Mouse (Mus musculus) CH12.LX (cell line): ENCODE results near the gene Fmo6. TPM values are rescaled to one million over a fixed set of nuclear protein-coding genes. Genes with fewer than 3 reads are reported as not detected.

ENCODE experiments used
- DNase-seq: peaks from one replicate; pipeline ENCODE4 v3.0.0-alpha.2; 2013; ENCODE audit errors: extremely low read depth
- H3K27ac ChIP-seq: 2 replicates; pipeline ENCODE4 v1.5.1; 2012; ENCODE audit warnings: low read depth, mild to moderate bottlenecking, control low read depth, moderate library complexity; ENCODE audit not compliant: insufficient read depth
- H3K27me3 ChIP-seq: replicated peaks from 2 replicates; pipeline ENCODE3; 2012; ENCODE audit warnings: inconsistent platforms
- H3K36me3 ChIP-seq, 2 experiments: replicated peaks in 1 of 2; 2 replicates each; pipeline versions ENCODE3 to v1.6.1; 2012; ENCODE audit warnings: inconsistent platforms in 1 of 2, low read length in 1 of 2, mild to moderate bottlenecking in 1 of 2, mixed read lengths in 1 of 2, moderate library complexity in 1 of 2; ENCODE audit not compliant: control insufficient read depth in 1 of 2, insufficient read depth in 1 of 2
- H3K4me1 ChIP-seq, 2 experiments: 2 replicates each; pipeline ENCODE4 v1.6.1; 2012; ENCODE audit warnings: inconsistent platforms in 1 of 2, moderate library complexity in 1 of 2; ENCODE audit not compliant: insufficient read depth in 2 of 2, control insufficient read depth in 1 of 2
- H3K4me2 ChIP-seq: 2 replicates; pipeline ENCODE4 v1.6.1; 2012; ENCODE audit warnings: low read depth, mild to moderate bottlenecking, control low read depth; ENCODE audit not compliant: poor library complexity, insufficient read depth, severe bottlenecking
- H3K4me3 ChIP-seq, 3 experiments: fragments of 150-350 bp in 1 of 3; sonication (generic) in 1 of 3; replicated peaks in 1 of 3; 2 replicates each; pipeline versions ENCODE3 to v1.5.1; 2011 to 2012; ENCODE audit warnings: low read depth in 2 of 3, low read length in 2 of 3, mild to moderate bottlenecking in 2 of 3, moderate library complexity in 2 of 3, control low read depth in 1 of 3, improper control_type of control experiment in 1 of 3, inconsistent platforms in 1 of 3, mixed read lengths in 1 of 3; ENCODE audit not compliant: poor library complexity in 1 of 3
- H3K79me2 ChIP-seq: replicated peaks from 2 replicates; pipeline ENCODE4 v1.6.1; 2012; ENCODE audit warnings: mild to moderate bottlenecking, moderate library complexity; ENCODE audit not compliant: control insufficient read depth, poor library complexity, insufficient read depth, severe bottlenecking; ENCODE audit errors: extremely low read depth
- H3K9ac ChIP-seq: 2 replicates; pipeline ENCODE4 v1.6.1; 2012; ENCODE audit warnings: low read depth, mild to moderate bottlenecking, control low read depth, moderate library complexity; ENCODE audit not compliant: insufficient read depth
- H3K9me3 ChIP-seq: replicated peaks from 2 replicates; pipeline ENCODE3; 2012; ENCODE audit warnings: low read length, inconsistent platforms, mixed read lengths
- CHD1 ChIP-seq: IDR thresholded peaks from 2 replicates; pipeline ENCODE4 v1.6.1; 2012; ENCODE audit warnings: low read depth, low read length, improper control_type of control experiment, inconsistent platforms
- CTCF ChIP-seq, 2 experiments: IDR thresholded peaks in 1 of 2; conservative IDR thresholded peaks in 1 of 2; 2 replicates each; pipeline ENCODE4 v1.5.1; 2011 to 2012; ENCODE audit warnings: low read depth in 2 of 2, low read length in 2 of 2, improper control_type of control experiment in 1 of 2, inconsistent platforms in 1 of 2, mild to moderate bottlenecking in 1 of 2, moderate library complexity in 1 of 2
- E2F4 ChIP-seq: IDR thresholded peaks from 2 replicates; pipeline ENCODE4 v1.6.1; 2011; ENCODE audit warnings: low read depth, low read length, improper control_type of control experiment; ENCODE audit not compliant: insufficient replicate concordance
- EP300 ChIP-seq: IDR thresholded peaks from 2 replicates; pipeline ENCODE4 v1.6.1; 2011; ENCODE audit warnings: low read length, improper control_type of control experiment
- ETS1 ChIP-seq: conservative IDR thresholded peaks from 2 replicates; pipeline ENCODE4 v1.6.1; 2012; ENCODE audit warnings: low read depth, mild to moderate bottlenecking, inconsistent platforms, low read length, improper control_type of control experiment, moderate library complexity
- JUN ChIP-seq: IDR thresholded peaks from 2 replicates; pipeline ENCODE4 v1.6.1; 2011; ENCODE audit warnings: low read depth, mild to moderate bottlenecking, low read length, improper control_type of control experiment, moderate library complexity; ENCODE audit not compliant: insufficient read depth
- JUND ChIP-seq: conservative IDR thresholded peaks from 2 replicates; pipeline ENCODE4 v1.6.1; 2011; ENCODE audit warnings: low read depth, low read length, improper control_type of control experiment
- KAT2A ChIP-seq: IDR thresholded peaks from 2 replicates; pipeline ENCODE4 v1.6.1; 2012; ENCODE audit warnings: low read length, improper control_type of control experiment, inconsistent platforms; ENCODE audit not compliant: insufficient replicate concordance
- MAFK ChIP-seq: IDR thresholded peaks from 2 replicates; pipeline ENCODE4 v1.6.1; 2011; ENCODE audit warnings: low read length, improper control_type of control experiment; ENCODE audit not compliant: insufficient replicate concordance
- MAZ ChIP-seq: IDR thresholded peaks from 2 replicates; pipeline ENCODE4 v1.6.1; 2012; ENCODE audit warnings: low read depth, mild to moderate bottlenecking, inconsistent platforms, low read length, improper control_type of control experiment, moderate library complexity
- MXI1 ChIP-seq: IDR thresholded peaks from 2 replicates; pipeline ENCODE4 v1.6.1; 2011; ENCODE audit warnings: mild to moderate bottlenecking, low read depth, low read length, improper control_type of control experiment
- NELFE ChIP-seq: IDR thresholded peaks from 2 replicates; pipeline ENCODE4 v1.6.1; 2011; ENCODE audit warnings: low read depth, low read length, improper control_type of control experiment
- NRF1 ChIP-seq: IDR thresholded peaks from 2 replicates; pipeline ENCODE4 v1.6.1; 2014; ENCODE audit warnings: low read depth, mild to moderate bottlenecking, inconsistent platforms, low read length, improper control_type of control experiment, moderate library complexity
- PAX5 ChIP-seq: IDR thresholded peaks from 2 replicates; pipeline ENCODE4 v1.6.1; 2012; ENCODE audit warnings: low read length, inconsistent platforms, mixed read lengths
- POLR2AphosphoS2 ChIP-seq: IDR thresholded peaks from 2 replicates; pipeline ENCODE4 v1.6.1; 2011; ENCODE audit warnings: low read depth, low read length, improper control_type of control experiment
- RCOR1 ChIP-seq: conservative IDR thresholded peaks from 2 replicates; pipeline ENCODE4 v1.6.1; 2012; ENCODE audit warnings: low read depth, mild to moderate bottlenecking, inconsistent platforms, low read length, improper control_type of control experiment
- SMC3 ChIP-seq: IDR thresholded peaks from 2 replicates; pipeline ENCODE4 v1.6.1; 2011; ENCODE audit warnings: low read depth, low read length, improper control_type of control experiment
- TCF12 ChIP-seq: IDR thresholded peaks from 2 replicates; pipeline ENCODE4 v1.6.1; 2014; ENCODE audit warnings: low read depth, mild to moderate bottlenecking, inconsistent platforms, low read length, improper control_type of control experiment
- UBTF ChIP-seq: IDR thresholded peaks from 2 replicates; pipeline ENCODE4 v1.6.1; 2012; ENCODE audit warnings: low read depth, mild to moderate bottlenecking, inconsistent platforms, low read length, improper control_type of control experiment, moderate library complexity
- USF1 ChIP-seq: IDR thresholded peaks from 2 replicates; pipeline ENCODE4 v1.6.1; 2014; ENCODE audit warnings: low read depth, mild to moderate bottlenecking, inconsistent platforms, low read length, improper control_type of control experiment
- ZC3H11A ChIP-seq: IDR thresholded peaks from 2 replicates; pipeline ENCODE4 v1.6.1; 2012; ENCODE audit warnings: low read depth, mild to moderate bottlenecking, inconsistent platforms, low read length, improper control_type of control experiment
- ZKSCAN1 ChIP-seq: IDR thresholded peaks from 2 replicates; pipeline ENCODE4 v1.6.1; 2012; ENCODE audit warnings: low read depth, inconsistent platforms, low read length, improper control_type of control experiment, borderline replicate concordance
- ZMIZ1 ChIP-seq: IDR thresholded peaks from 2 replicates; pipeline ENCODE4 v1.6.1; 2012; ENCODE audit warnings: low read depth, mild to moderate bottlenecking, inconsistent platforms, low read length, improper control_type of control experiment
- ZNF384 ChIP-seq: IDR thresholded peaks from 2 replicates; pipeline ENCODE4 v1.6.1; 2012; ENCODE audit warnings: low read depth, low read length, improper control_type of control experiment, inconsistent platforms
- dilution Hi-C: fragments of 300-500 bp; cut with MboI; formaldehyde crosslinking; loops from 2 replicates; pipeline ENCODE4 v1.14.3; 2020; ENCODE audit warnings: low sequenced_read_pairs; ENCODE audit not compliant: extremely low pct_unique_long_range_greater_than_20kb, extremely low pct_ligation_motif_present
- in situ Hi-C: fragments of 300-500 bp; cut with MboI; formaldehyde crosslinking; loops from 3 replicates; pipeline ENCODE4 v1.14.3; 2019; ENCODE audit warnings: low sequenced_read_pairs, low pct_ligation_motif_present, low pct_unique_long_range_greater_than_20kb, mixed read lengths
- polyA plus RNA-seq: library from polyadenylated mRNA; unstranded; fragments of >175 nt; gene quantifications from 2 replicates; pipeline ENCODE4 v1.2.1, GENCODE M21; 2012; ENCODE audit warnings: low read depth; ENCODE audit not compliant: insufficient read length
- total RNA-seq, 2 experiments: library from RNA; depleted of rRNA; stranded (reverse); fragments of 300-350 nt in 1 of 2; fragments of >200 nt in 1 of 2; gene quantifications; 2 replicates each; pipeline ENCODE4 v1.2.3; 2012 to 2014

Fmo6 gene
- total and polyA plus RNA-seq, 3 experiments = not detected

GRCm38 (mm10) chr1:162914932-162915556, 22.3 kb downstream of the Fmo6 start:
- no peak overlapping the region for H3K9ac ChIP-seq
- DNase-seq = no peak
- in situ Hi-C loops (no loop called here), dilution Hi-C loops (no loop called here)
- H3K79me2 ChIP-seq = no peaks in the 10 kb centered on the region
- no peak overlapping the region for H3K27ac ChIP-seq
- H3K36me3 ChIP-seq = no peaks in the 10 kb centered on the region
- no peak for TF ChIP-seq RCOR1
- H3K4me3 ChIP-seq = no peak overlapping the region
- H3K27me3 ChIP-seq = no peaks in the 10 kb centered on the region
- no peaks in the 10 kb centered on the region for H3K4me1 ChIP-seq
- no peak overlapping the region for H3K4me2 ChIP-seq
- no peaks in the 10 kb centered on the region for H3K9me3 ChIP-seq

- in situ Hi-C loops = no loop called here
- Histone ChIP-seq H3K9me3 (no peaks in the 10 kb centered on the region), H3K4me2 (no peak overlapping the region), H3K27me3 (no peaks in the 10 kb centered on the region), H3K79me2 (no peaks in the 10 kb centered on the region), H3K4me1 (no peaks in the 10 kb centered on the region), H3K9ac (no peak overlapping the region), H3K4me3 (no peak overlapping the region), H3K27ac (no peak overlapping the region), H3K36me3 (no peaks in the 10 kb centered on the region)
- no peak for DNase-seq
- dilution Hi-C loops = no loop called here
- no peak for TF ChIP-seq CTCF (conservative IDR thresholded peaks at IDR 0.05 in 1 of 2, IDR thresholded peaks at IDR 0.05 in 1 of 2; ENCODE audit: low read depth in 2 of 2, low read length in 2 of 2)
- no peak for TF ChIP-seq MAFK
- no peak for TF ChIP-seq ZMIZ1
- TF ChIP-seq KAT2A = no peak
- TF ChIP-seq MAZ = no peak
- no peak for TF ChIP-seq EP300
- TF ChIP-seq JUND = no peak
- TF ChIP-seq SMC3 = no peak
- no peak for TF ChIP-seq ETS1
- TF ChIP-seq UBTF = no peak
- TF ChIP-seq ZC3H11A = no peak
- TF ChIP-seq JUN = no peak
- no peak for TF ChIP-seq ZNF384
- TF ChIP-seq, all 38 proteins: peak for 0
Observed at GRCm38 (mm10) chr1:162912085-162912484, 25.2 kb downstream of the Fmo6 start.

- Histone ChIP-seq H3K4me1 (peaks cover 0 to 2% of the 10 kb centered on the region in 2 experiments; a peak in 1 of 4 replicates), H3K9ac (no peak overlapping the region), H3K4me3 (no peak overlapping the region), H3K27me3 (no peaks in the 10 kb centered on the region), H3K27ac (no peak overlapping the region), H3K9me3 (no peaks in the 10 kb centered on the region), H3K36me3 (no peaks in the 10 kb centered on the region), H3K4me2 (no peak overlapping the region), H3K79me2 (no peaks in the 10 kb centered on the region)
- no peak for DNase-seq
- dilution Hi-C loops = no loop called here
- TF ChIP-seq TCF12 (no peak), POLR2AphosphoS2 (no peak), CHD1 (no peak), USF1 (no peak), JUND (no peak), KAT2A (no peak), NELFE (no peak), MXI1 (no peak), ZKSCAN1 (no peak), SMC3 (no peak), PAX5 (no peak), NRF1 (no peak), ETS1 (no peak), MAZ (no peak), UBTF (no peak), E2F4 (no peak), ZNF384 (no peak), MAFK (no peak)
- in situ Hi-C loops = loop anchor here (10.0 kb wide), 1 partner anchor 173 kb away; no protein-coding TSS in a partner anchor
Observed at GRCm38 (mm10) chr1:162901879-162902278, 35.4 kb downstream of the Fmo6 start.
